Mouse (Mus musculus) spleen, adult 12 weeks (tissue): ENCODE measurements around the gene Egfl8.
A peak's percentile ranks its signal among the peaks of the same experiment; 100 is the strongest.

Experiments
- DNase-seq: peaks from one replicate; pipeline ENCODE4 v3.0.0; 2022; ENCODE audit warnings: low spot score

The Egfl8 gene

DNA sequence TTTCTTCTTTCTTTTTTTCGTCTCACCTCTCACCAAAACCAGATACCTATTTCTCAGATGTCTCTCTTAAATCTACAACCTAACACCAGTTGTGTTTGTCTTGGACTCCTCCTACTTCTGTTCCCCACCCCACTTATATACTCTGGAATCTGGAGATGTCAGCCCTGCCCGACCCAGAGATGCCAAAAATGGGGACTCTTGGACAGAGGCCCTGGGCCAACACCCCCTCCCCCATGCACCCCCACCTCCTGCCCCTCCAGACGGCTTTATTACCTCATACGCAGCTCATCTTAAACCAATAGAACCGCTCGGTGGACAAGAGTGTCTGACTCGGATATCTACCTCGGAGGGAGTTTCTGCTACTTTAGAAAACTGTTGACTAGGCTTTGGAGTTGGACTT is 19.7 kb downstream of the Egfl8 start:
- DNase-seq = no peak

DNA sequence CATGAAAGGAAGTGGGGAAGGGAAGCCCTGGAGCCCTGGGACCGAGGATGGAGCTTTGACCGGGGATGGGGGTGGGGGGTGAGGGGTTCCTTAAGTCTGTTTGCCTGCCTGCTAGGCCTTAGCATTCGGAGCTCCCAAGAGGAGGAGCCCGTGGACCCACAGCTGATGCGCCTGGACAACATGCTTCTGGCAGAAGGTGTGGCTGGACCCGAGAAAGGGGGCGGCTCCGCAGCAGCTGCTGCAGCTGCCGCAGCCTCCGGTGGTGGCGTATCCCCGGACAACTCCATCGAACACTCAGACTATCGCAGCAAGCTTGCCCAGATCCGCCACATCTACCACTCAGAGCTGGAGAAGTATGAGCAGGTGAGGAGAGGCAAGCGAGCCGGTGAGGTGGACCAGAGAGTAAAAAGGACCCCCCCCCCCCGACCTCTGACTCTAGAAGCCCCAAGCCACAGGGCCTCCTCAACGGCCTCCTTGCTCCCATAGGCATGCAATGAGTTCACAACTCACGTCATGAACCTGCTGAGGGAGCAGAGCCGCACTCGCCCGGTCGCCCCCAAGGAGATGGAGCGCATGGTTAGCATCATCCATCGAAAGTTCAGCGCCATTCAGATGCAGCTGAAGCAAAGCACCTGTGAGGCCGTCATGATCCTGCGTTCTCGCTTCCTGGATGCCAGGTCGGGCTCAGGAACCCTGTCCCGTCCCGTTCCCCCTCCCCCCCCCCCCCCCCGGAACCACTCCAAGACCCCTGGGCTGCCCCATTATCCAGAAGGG is 21.8 kb downstream of the Egfl8 start:
- DNase-seq = no peak

DNA sequence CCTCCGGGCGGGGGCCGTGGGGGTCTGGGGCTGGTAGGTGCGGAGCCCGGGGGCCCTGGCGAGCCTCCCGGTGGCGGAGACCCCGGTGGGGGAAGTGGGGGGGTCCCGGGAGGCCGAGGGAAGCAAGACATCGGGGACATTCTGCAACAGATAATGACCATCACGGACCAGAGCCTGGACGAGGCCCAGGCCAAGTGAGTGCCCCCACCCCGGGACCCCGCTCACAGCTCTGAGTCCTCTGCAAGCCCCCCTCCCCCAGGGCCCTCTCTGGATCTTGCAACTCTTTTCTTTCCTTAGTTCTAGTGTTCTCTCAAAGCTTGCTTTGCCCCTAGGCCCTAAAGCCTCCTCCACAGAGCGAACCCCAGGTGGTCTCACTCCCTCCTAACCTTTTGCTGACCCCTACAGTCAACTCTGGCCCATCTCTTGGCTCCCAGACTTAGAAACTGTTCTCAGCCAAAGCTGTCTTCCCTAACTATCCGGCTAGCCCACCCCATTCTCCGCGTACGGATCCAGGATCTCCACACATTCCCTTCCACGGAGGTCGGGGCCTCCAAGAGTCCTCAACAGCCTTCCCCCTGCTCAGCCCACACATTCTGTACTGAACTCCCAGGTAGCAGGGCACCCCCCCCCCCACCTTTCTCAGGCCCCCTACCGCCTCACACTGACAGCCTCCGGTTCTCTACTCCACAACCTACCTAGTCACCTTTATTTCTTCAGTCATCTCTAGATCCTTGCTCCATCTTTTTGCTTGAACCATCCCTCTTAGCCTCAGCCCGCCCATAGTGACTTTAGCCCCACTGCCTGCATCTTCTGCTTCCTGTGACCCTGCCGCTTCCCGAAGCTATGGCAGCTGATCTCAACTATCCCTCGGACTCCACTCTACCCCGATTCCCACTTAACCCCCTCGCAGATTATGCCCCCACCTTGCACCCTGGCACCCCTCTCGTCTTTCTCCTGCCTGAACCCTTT is 22.9 kb downstream of the Egfl8 start:
- DNase-seq = no peak

DNA sequence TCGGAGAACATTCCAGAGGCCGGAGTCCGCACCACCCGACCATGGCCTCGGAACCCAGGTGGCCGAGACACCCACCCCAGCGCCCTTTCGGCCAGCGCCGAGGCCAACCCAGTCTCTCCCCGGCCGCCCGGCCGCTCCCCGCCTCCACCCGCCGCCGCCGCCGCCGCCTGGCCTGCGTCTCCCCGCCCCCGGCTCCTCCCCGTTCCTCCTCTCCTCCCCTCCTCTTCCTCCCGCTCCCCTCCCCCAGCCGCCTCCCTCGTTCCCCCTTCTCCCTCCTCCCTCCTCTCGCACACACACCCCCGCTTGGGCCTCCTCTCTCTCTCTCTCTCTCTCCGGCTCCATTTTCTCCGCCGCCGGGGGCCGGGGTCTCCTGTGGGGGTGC is 23.8 kb downstream of the Egfl8 start:
- DNase-seq = peak; percentile 73

DNA sequence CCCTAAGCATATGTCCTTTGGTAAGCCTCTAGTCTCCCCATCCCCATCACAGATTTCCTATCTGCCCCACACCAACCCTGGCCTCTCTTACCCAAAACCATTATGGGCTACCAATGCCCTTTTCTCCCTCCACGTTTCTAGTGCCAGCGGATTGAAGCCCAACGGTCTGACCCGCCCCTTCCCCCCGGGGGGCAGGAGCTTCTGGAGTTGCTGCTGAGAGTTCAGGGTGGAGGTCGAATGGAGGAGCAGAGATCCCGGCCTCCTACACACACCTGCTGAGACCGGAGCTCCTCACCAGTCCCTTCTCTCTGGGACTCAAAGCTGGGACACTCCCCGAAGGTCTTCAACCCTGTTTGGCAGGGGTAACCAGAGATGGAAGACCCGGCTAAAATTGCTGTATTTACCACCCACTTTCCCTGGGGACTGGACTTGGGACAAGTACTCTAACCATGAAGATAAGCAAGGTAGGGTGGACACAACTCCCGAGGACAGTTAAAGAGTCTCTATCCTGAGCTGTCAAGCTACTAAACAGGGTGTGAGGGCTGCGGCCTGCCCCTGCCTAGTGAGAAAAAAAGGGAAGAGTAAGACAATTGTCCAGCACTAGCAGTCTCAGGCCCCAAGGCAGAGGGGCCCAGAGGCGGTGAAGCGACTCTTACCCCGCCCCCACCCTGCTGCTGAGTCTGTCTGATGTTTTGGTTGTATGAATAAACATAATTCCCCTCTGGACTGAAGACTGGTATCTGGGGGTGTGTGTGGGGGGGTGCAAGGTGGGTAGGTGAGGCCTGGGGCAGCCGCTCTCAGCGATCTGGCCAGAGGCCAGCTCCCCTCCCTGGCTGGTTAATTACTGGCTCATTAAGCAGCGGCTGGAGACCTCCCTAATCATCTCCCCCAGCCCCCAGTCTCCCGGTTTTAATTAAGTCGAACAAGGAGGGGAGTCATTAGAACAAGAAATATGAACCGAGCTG is 24.5 kb downstream of the Egfl8 start, which contains the start of gene Pbx2:
TSS of gene Pbx2 (plus strand) at position 238 of the 965 bp plus-strand sequence.
- DNase-seq = no peak

DNA sequence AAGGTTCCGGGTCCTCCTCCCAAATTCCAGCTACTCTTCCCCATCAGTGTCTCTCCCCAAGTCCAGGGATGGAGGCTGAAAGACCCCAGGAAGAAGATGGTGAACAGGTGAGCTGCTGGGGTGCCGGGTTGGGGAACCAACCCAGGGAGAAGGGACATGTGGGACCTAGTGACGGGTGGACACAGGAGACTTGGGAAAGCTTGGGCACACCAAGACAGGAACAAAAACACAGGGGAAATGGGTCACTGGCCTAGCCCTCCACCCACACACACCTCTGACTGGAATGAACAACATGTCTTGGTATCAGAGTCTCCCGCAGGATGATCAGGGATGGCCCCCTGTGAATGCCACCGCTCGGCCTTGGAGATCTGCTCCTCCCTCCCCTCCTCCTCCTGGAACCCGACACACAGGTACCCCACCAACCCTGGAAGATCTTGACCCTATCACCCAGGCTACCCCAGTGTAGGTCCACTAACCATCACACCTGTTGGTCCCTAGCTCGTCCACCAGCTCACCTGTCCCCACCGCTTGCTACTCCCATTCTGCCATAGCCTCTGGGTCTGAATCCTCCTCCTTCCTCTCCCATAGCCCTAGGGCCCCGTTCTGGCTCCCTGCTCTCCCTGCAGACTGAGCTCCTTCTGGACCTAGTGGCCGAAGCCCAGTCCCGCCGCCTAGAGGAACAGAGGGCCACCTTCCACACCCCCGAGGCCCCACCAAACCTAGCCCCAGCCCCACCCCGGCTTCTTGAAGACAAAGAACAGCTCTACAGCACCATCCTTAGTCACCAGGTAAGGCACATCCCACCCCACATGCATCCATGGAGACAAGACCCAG is 25.4 kb downstream of the Egfl8 start:
- DNase-seq = no peak

DNA sequence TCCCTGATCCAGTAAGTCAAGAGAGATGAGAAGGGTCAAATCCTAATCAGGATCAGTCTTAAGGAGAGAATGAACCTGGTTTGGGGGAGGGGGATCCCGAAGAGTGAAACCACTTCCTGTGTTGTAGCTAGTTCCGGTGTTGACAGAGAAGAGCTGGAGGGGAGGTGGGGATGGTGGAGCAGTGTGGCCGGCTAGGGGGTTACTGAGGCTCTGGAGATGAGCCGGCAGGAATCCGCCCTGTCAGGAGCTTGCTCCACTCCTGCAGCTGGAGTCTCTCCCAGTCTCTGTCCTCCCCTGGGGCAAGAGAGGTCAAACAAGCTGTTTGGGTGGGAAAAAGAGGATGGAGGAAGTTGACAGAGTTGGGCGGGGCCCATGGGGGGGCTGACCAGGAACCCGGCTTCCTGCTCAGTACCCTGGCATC is 26.1 kb downstream of the Egfl8 start, which contains the start of gene Gpsm3:
TSS of gene Gpsm3 (plus strand) at position 126 of the 421 bp plus-strand sequence.
- no peak for DNase-seq

DNA sequence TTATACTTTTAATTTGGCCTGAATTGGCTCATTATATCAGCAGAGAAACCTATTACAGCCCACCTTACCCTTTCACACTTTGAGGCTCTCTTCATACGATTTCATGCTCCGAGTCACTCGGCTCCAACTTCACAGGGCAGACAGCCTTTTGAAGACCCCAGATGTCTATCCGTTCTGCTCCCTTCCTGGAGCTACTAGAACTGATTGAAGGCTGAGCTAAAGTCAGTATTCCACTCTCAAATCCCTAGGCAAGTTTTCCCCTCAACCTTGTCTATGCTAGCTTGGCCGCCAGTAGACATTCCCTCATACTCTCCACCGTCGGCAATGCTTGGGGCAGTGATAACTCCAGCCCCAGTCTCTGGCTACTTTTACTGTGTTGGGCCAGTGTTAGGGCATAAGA is 26.6 kb downstream of the Egfl8 start:
- no peak for DNase-seq

DNA sequence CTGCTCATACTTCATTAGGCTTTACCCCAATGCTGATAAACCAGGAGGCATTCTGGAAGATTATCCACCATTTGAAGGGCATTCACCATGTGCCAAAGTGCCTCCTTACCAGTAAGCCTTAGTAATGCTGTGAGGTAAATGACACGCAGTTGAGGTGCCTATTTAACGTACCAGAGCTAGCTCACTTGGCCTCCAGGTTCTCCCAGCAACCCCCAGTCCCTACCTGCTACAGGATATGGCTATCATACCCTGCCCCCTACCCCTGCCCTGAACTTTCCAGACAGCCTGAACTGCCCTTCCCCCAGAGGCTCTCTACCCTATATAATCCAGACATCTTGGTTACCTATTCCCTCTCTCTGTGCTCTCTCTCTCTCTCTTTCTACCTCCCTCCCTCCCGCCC is 27.0 kb downstream of the Egfl8 start:
- no peak for DNase-seq

DNA sequence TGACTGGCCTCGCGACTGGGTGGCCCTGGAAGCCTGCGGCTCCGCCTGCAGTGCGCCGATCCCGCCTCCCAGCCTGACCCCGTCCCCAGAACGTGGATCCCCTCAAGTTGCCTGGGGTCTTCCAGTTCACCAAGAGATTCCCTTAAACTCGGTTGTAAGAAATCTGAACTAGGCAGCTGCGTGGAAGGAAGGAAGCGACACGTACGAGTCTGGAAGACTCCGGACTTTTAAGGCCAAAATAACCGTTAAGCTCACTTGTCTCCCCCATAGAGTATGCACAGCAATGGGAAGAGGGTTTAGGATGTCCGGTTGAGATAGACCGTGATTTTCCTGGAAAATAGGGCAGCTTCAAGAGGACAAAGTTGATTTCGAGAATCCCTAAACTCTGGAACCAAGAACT is 28.0 kb downstream of the Egfl8 start:
- no peak for DNase-seq

DNA sequence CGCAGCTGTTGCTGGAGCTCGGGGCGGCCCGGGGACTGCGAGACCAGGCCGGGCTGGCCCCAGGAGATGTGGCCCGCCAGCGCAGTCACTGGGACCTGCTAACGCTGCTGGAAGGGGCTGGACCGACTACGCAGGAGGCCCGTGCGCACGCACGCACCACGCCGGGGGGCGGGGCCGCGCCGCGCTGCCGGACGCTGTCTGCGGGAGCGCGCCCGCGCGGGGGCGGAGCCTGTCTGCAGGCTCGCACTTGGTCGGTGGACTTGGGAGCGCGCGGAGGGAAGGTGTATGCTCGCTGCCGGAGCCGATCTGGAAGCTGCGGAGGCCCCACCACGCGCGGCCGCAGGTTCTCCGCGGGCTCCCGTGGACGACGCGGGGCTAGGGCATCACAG is 28.4 kb downstream of the Egfl8 start:
- peak; percentile 98 for DNase-seq

DNA sequence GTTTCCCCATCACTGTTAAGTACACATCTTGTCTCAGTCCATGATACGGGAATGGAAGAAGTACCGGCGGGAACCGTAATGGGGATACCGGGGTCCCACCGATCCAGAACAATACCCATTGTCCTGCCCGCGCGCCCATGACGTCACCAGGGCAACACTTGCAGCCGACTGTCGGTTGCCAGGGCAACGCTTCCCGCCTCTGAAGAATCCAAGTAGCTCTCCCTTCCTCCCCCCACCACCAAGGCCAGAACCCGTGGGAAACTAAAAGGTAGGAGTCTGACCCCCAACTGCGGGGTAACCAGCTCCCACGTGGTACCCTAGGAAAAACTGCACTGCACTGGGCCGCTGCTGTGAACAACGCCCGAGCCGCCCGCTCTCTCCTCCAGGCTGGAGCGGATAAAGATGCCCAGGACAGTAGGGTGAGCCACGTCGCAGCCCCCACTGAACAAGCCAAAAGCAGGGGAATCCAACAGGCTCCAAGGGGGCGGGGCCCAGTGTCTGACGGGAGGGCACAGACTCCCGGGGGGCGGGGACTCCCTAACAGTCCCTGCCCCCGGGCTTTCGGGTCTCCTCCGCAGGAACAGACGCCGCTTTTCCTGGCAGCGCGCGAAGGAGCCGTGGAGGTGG is 28.9 kb downstream of the Egfl8 start:
- DNase-seq = peak; percentile 40

DNA sequence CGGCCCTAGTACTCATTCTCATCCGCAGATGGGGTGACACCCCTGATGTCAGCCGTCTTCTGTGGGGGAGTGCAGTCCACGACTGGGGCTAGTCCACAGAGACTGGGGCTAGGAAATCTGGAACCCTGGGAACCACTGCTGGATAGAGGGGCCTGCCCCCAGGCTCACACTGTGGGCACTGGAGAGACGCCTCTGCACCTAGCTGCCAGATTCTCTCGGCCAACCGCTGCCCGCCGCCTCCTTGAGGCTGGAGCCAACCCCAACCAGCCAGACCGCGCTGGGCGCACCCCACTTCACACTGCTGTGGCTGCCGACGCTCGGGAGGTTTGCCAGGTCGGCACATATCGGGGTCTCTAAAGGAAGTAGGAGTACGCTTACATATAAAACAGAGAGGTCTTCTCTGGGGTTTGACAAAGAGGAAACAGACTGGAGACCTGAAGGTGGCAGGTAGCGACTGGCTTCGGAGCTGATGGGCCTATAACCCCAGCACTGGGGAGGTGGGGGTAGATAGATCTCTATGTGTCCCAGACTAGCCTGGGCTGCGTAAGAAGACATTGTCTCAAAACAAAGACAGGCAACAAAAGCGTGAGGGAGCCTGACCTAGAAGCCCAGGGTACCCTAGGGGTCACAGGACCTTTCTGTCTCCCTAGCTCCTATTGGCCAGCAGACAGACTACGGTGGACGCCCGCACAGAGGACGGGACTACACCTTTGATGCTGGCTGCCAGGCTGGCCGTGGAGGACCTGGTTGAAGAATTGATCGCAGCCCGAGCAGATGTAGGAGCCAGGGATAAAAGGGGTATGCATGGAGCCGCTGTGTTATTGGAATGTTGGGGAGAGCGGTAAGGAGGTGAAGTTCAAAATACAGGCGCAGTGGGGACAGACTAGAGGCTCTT is 29.6 kb downstream of the Egfl8 start:
- no peak for DNase-seq

DNA sequence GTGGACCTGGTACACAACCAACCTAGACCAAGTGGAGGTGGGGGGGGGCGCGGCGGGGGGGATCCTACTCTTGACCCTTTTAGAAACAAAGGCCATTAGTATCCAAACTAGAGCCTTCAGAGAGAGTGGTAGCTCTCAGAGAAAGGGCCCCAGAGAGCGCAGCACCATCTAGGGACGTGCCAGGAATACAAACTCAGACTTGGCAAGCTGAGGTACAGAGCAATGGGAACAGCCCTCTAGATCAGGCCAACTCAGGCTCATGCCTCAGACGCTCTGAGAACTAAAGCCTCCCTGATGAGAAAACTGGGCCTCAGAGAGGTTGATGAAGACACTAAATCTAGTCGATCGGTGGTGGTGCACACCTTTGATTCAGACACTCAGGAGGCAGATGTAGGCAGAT is 30.6 kb downstream of the Egfl8 start:
- no peak for DNase-seq

DNA sequence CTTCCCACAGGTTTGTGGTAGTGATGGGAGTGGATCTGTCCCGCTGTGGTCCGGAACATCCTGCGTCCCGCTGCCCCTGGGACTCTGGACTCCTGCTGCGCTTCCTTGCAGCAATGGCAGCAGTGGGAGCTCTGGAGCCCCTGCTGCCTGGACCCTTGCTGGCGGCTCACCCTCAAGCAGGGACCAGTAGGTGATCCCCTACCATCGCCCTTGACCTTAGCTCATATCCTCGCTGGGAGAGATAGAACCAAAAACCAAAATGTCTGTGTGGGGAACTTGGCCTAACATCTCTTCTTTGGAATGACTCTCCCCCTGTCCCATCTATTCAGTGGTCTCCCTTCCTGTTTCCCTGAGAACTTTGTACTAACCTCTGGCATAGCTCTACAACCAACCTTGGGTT is 32.0 kb downstream of the Egfl8 start:
- DNase-seq = no peak

DNA sequence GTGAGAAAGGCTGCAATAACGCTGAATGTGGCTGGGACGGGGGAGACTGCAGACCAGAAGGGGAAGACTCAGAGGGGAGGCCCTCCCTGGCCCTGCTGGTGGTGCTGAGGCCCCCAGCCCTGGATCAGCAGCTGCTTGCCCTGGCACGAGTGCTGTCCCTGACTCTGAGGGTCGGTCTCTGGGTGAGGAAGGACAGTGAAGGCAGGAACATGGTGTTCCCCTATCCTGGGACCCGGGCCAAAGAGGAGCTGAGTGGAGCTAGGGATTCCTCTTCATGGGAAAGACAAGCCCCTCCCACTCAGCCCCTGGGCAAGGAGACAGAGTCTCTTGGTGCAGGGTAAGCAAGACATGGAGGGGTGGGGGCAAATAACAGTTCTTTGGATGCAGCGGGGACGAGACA is 32.4 kb downstream of the Egfl8 start:
- DNase-seq = no peak

DNA sequence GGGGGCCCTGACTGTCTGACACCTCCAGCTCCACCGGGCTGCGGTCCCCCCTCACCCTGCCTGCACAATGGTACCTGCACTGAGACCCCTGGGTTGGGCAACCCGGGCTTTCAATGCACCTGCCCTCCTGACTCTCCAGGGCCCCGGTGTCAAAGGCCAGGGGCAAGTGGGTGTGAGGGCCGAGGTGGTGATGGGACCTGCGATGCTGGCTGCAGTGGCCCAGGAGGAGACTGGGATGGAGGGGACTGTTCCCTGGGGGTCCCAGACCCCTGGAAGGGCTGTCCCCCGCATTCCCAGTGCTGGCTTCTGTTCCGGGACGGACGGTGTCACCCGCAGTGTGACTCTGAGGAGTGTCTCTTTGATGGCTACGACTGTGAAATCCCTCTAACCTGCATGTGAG is 33.2 kb downstream of the Egfl8 start:
- DNase-seq = no peak

DNA sequence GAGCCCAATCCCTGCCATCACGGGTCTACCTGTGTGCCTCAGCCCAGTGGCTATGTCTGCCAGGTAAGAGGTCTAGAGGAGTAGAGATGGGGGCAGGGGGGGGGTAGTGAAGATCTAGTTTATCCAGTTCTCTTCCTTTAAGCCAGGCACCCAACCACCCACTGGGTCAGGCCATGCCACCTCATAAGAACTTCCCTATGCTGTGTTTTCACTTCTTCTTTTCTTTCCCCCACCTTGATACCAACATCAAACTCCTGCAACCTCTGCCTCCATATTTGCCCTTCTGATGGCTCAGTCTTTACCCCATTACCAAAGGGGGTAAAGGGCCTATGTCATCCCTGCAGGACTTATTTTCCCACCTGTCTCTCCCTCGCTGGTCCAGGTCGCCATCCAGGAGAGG is 37.7 kb downstream of the Egfl8 start:
- DNase-seq = no peak

DNA sequence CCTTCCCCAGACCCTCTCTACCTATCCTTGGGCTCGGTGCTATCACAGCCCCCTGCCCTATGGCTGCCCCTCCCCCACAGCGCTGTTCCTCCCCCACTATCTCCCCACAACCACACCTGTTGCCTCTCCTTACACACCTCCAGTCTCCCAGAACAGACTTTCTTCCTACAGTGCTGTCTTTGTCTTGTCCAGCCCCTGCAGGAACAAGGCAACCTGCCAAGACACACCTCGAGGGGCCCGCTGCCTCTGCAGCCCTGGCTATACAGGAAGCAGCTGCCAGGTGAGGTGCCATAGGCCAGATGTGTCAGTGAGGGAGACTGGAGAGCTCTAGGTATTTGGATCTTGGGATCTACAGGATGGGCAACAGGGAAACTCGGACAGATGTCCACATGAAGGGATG is 39.2 kb downstream of the Egfl8 start:
- DNase-seq = no peak
